Mouse (Mus musculus) ES-Bruce4 (cell line): Measurements from ENCODE around the gene Rhbdd1.

Experiments used
- CTCF ChIP-seq: IDR thresholded peaks from one replicate; pipeline ENCODE4 v1.8.1; 2011; ENCODE audit warnings: low read depth, low read length
- EP300 ChIP-seq: IDR thresholded peaks from 2 replicates; pipeline ENCODE4 v1.6.1; 2011; ENCODE audit warnings: low read depth, low read length; ENCODE audit not compliant: insufficient read depth
- POLR2A ChIP-seq: IDR thresholded peaks from one replicate; pipeline ENCODE4 v1.8.1; 2011; ENCODE audit warnings: low read length; ENCODE audit not compliant: insufficient read depth

DNA sequence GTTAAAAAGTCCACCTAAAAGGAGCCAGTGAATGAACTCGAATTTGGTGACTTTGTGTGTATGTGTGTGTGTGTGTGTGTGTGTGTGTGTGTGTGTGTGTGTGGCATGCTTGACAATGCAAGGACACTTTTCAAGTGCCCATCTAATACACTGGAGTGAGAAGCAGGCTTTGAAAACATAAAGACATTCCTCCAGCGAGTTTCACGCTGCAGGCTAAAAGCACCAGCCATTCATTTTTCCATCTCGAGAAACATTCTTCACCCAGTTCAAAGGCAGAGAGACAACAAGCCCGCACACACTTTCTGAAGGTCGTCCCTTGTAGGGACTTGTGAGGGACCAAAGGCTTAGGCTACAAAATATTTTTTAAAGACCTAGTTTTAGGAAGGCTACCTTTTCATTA is 42.7 kb upstream of the Rhbdd1 start:
- no peak for TF ChIP-seq POLR2A
- TF ChIP-seq CTCF = no peak
- TF ChIP-seq EP300 = no peak
